Mouse (Mus musculus): Measurements from ENCODE around the gene Akain1. TPM values are rescaled to one million over a fixed set of nuclear protein-coding genes. Genes with fewer than 3 reads are reported as not detected.

The Akain1 gene
- not detected in 2 replicates for polyA plus RNA-seq (2015; fragmentation: Nextera tagmentation; extraction: Ambion mirVana)

DNA sequence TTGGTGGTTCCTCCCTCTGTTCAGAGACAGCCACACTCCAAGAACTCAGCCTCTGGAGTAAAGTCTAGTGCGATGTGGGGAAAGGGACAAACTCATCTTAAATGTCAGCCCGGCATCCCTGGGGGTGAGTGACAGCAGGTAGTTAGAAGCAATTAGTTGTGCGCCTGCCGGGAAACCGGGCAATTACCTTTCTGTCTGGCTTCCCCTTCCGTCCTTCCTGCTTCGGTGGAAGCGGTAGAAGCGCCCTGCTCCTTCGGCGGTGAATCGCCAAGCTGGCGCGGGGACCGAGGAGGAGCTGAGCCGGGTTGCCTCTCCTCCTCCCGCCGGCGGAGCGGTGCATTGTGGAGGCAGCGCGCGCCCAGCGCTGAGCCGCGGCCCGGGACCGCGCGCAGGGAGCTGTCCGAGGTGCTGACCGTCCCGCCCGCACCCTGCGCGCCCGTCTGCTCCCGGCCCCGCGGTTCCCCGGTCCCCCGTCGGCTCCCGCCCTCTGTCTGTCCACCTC is at the start of gene Akain1:
TSS of gene Akain1 (plus strand) at position 337 of the 502 bp plus-strand sequence.

Other genes starting within 250 kb of the Akain1 start
- gene Zbtb14, start 56.3 kb upstream of the Akain1 start, polyA plus RNA-seq (2015; fragmentation: Nextera tagmentation; extraction: Ambion mirVana), result 8.3 and 8.4 TPM in 2 replicates

All from urinary bladder, postnatal 0 days (tissue).